Mouse (Mus musculus) lung, adult 2 months (tissue): ENCODE data around the gene Pced1a. TPM values are rescaled to one million over a fixed set of nuclear protein-coding genes. Genes with fewer than 3 reads are reported as not detected.

Source experiments
- DNase-seq: peaks from one replicate; pipeline ENCODE4 v3.0.0; 2022
- H3K4me1 ChIP-seq: fragments of 200-500 bp; 2 replicates; pipeline ENCODE4 v1.6.1; 2011; ENCODE audit warnings: low read length; ENCODE audit not compliant: control insufficient read depth, insufficient read depth
- H3K4me3 ChIP-seq: fragments of 200-500 bp; replicated peaks from 2 replicates; pipeline ENCODE3; 2011; ENCODE audit warnings: low read depth, mild to moderate bottlenecking, control low read depth, low read length; ENCODE audit errors: extremely low read depth
- CTCF ChIP-seq: fragments of 200-500 bp; IDR thresholded peaks from 2 replicates; pipeline ENCODE4 v1.5.1; 2011; ENCODE audit warnings: mild to moderate bottlenecking, low read length, control low read depth; ENCODE audit not compliant: insufficient read depth
- POLR2A ChIP-seq: fragments of 200-500 bp; IDR thresholded peaks from 2 replicates; pipeline ENCODE4 v1.6.1; 2011; ENCODE audit warnings: low read depth, mild to moderate bottlenecking, control low read depth, low read length, borderline replicate concordance; ENCODE audit errors: extremely low read depth
- WGBS: fragments of 180-500 bp; shearing (Covaris S2); methylation state at CpG from one replicate; pipeline ENCODE4 v1.1.7; 2018; 5-methylcytosine and 5-hydroxymethylcytosine counted together
- polyA plus RNA-seq: library from polyadenylated mRNA; depleted of rRNA; stranded (reverse); fragments of >200 nt; gene quantifications from 2 replicates; pipeline ENCODE4 v1.2.3, GENCODE M21; 2012

The Pced1a gene
- polyA plus RNA-seq, 1 experiment: 31.7 TPM

DNA sequence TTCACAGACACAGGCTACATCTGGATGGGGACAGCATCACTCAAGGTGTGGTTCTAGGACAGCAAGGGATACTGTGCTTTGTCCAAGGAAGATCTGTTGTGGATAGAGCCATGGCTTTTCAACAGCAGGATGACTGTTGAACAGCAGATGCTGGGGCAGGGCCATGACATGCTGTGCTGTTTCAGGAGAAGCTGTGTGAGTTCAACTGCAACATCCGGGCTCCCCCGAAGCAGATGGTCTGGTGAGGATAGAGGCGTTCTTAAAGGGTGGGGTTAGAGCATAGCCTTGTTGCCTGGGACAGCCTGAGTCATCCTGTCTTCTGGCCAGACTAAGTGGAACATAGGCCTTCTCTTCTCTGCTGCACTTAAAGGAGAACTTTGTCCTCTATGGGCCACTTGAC, 14.4 kb upstream of the Pced1a start:
- DNase-seq: no peak
- no peak for TF ChIP-seq CTCF
- TF ChIP-seq POLR2A: no peak
- 92% methylated on average over 3 of the region's 3 CpGs for WGBS
- Histone ChIP-seq H3K4me1 (no peaks in the 10 kb centered on the region), H3K4me3 (no peak overlapping the region)

DNA sequence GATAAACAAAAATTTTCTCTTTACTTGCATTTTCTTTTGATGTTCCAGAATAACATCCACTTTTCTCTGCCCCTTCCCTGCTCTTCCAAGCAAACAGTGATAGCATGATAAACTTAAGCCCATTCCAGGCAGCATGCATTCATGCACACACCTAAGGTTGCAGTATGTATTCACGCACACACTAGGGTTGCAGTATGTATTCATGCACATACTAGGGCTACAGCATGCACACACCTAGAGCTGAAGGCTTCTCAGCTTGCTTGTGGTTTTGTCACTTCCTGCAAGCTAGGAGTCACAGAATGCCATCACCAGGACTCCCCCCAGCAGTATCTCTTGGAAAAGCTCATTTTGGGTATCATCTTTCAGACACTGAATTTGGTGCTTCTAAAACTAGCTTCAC, 12.3 kb upstream of the Pced1a start:
- DNase-seq: no peak
- Histone ChIP-seq H3K4me1 (no peaks in the 10 kb centered on the region), H3K4me3 (no peak overlapping the region)
- 98% methylated on average over 1 of the region's 1 CpGs for WGBS
- no peak for TF ChIP-seq POLR2A
- TF ChIP-seq CTCF: no peak

DNA sequence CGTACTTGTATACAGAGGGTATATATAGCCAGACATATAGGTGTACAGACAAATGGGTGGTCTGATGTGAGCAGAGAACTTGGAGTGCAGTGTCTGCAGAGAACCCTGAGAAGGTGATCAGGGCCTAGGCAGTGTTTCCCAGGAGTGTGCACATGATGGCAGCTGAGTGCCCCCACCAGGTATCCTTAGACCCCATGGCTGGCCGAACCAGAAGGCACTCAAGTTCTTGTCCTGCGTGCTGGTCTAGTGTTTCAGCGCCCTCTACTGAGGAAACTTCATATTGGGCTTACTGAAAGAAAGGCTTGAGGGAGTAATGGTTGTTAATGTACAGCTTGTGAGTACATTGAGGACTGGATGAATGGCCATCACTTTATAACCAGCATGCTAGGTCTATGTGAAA, 8.7 kb upstream of the Pced1a start:
- DNase-seq: no peak
- WGBS: 21% methylated on average over 4 of the region's 4 CpGs
- no peak overlapping the region for H3K4me3 ChIP-seq
- H3K4me1 ChIP-seq: peaks cover 6% of the 10 kb centered on the region
- no peak for TF ChIP-seq POLR2A
- TF ChIP-seq CTCF: peak; percentile 47

DNA sequence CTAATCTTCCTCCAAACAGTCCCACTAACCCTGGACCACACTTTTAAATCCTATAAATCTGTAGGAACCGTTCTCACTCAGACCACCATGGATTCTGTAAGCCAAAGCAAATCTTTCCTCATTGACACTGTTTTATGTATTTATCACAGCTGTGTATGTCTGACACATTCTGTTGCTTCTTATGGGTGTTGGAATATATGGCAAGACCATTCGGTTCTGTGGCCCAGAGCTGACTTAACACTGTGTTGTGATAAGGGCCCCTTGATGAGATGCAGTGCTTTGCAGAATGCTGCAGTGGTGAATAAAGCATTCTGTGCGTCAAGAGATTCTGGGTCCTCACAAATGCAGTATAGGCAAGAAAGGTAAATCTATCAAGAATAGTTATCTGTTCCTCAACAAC, 7.7 kb upstream of the Pced1a start:
- 92% methylated on average over 3 of the region's 3 CpGs for WGBS
- no peak for DNase-seq

DNA sequence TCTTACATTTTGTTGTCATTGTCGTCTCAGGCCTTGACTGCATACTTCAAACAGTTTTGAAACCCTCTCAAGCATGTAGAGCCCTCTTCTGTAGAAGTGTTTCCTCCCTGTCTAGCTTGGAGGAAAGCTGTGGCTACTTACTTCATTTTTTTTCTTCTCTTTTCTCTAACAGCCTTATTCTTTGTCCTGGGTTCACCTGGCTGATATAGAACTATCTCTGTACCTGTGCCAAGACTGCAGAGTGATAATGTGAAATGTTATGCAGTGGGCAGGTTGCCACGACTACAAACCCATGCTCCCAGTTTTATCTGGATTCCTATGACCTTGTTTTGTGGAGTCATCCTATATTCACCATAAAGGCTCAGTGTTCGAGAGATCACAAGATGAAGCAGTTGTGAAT, 6.0 kb upstream of the Pced1a start:
- no peak for TF ChIP-seq POLR2A
- TF ChIP-seq CTCF: no peak
- H3K4me3 ChIP-seq: no peak overlapping the region

More for the DNA sequence above, 7.7 kb upstream of the Pced1a start:
- TF ChIP-seq CTCF (no peak), POLR2A (no peak)
- Histone ChIP-seq H3K4me3 (no peak overlapping the region), H3K4me1 (peaks cover 6% of the 10 kb centered on the region)

DNA sequence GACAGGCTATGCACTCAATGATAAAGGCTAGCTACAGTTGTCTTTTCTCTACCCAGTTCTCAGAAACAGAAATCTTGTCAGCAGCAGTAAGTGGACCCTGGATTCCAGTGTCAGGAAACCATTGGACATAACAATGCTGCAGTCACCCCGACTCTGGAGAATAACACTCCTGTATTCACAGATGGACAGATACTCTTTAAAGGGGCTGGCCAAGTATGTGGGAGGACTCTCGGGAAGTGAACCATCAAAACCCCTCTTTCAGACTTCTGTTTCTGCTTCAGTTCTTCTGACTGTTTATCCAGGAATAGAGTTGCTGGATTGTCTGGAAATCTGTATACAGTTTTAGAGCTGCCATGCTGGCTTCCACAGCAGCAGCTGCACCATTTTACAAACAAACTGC, 5.3 kb upstream of the Pced1a start:
- peaks cover 11% of the 10 kb centered on the region for H3K4me1 ChIP-seq
- H3K4me3 ChIP-seq: no peak overlapping the region
- TF ChIP-seq CTCF (no peak), POLR2A (no peak)
- WGBS: 52% methylated on average over 2 of the region's 2 CpGs
- DNase-seq: no peak

More for the DNA sequence above, 6.0 kb upstream of the Pced1a start:
- no peak for DNase-seq
- peaks cover 6% of the 10 kb centered on the region for H3K4me1 ChIP-seq
- WGBS: 58% methylated on average over 3 of the region's 3 CpGs

DNA sequence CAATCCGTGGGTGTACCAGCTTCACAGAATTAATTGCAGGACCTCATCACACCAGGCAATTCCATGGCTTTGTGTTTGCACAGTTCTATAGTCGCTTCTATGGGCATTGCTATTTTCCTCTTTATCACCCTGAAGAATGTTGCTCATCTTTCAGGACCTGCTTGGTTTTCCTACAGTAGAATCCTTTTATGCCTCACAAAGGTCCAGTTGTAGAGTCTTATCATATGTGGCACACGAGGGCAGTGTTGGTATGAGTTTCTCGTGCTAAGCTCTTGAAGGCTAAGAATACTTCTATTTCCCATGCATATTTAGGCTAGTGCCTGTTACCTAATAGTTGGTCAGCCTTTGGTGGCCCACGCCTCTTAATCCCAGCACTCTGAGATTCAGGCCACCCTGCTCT, 611 bp upstream of the Pced1a start:
- Histone ChIP-seq H3K4me3 (peak overlapping the region; percentile 68), H3K4me1 (peaks cover 9% of the 10 kb centered on the region)
- no peak for DNase-seq
- no peak for TF ChIP-seq CTCF
- TF ChIP-seq POLR2A: no peak
- WGBS: 22% methylated on average over 5 of the region's 5 CpGs

DNA sequence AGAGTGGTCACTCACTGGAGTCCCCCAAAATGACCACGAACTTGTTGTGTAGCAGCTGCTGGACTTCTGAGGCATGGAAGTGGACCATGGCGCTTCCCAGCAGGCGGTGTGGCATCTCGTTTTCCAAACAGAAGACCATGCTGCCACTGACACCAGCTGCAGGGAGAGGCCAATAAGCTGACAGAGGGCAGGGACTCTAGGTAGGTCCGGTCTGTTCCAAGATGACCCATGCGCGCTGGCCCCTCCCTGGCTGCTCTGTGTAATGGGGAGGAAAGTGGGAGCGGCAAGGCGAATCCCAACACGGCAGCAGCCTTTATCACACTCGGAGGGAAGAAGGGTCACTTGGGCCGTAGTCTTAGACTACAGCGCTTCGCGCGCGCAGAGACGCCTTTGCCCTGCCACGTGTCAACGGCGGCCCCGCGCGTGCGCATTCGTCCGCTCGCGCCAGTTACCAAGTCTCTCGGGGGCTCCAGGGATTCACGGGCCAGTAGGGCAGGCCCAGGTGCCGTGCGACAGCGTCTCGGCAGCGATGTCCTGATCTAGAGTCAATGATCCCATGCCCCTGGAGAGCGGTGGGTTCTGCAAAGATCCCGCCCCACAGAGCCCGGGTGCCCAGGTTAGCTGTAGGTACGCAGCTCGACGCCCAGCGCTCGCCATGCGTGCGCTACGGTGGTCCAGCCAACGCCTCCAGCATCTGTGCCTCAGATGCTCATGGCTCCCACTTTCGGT, 940 bp downstream of the Pced1a start:
- H3K4me1 ChIP-seq: peaks cover 9% of the 10 kb centered on the region
- TF ChIP-seq POLR2A: no peak; the same call in 1 of the 2 replicates
- TF ChIP-seq CTCF: no peak
- no peak for DNase-seq
- H3K4me3 ChIP-seq: peak overlapping the region; percentile 68
- 14% methylated on average over 49 of the region's 49 CpGs for WGBS

DNA sequence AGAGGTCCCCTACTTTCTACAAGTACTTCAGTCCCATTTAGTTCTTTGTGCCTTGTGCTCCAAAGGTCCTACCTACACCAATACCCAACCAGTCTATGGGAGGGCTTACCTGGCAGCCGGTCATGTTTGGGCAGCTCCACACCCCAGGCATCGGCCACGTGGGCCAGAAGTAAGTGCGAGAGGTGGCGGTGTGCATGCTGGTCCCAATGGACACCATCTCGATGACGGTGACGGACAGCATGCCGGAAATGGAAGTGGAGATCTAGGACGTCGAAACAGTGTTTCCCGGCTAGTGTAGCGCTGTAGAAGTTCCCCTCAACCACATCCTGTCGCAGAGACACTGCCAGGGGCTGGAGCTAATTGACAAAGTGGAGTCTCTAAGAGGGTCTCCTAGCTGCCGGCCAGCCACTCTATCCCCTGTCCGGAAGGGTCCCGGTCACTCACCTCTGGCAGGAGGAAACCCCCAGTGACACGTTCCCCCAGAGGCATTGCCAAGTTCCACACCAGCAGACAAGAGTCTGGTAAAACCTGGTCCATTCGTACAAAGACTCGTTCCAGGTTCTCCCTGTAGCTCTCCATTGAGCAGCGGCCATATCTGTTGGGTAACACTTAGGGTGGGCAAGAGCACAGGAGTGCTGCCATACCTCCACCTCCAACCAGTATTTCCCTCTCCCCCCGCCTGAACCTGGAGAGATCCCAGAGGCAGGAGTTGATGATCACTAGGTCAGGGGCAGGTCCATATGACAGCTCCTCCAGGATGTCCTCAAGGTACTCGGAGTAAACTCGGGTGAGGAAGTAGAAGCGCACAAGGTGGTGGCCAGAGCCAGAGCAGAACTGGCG, 2.5 kb downstream of the Pced1a start:
- H3K4me3 ChIP-seq: no peak overlapping the region
- no peak for DNase-seq
- WGBS: 93% methylated on average over 26 of the region's 26 CpGs
- TF ChIP-seq POLR2A (no peak), CTCF (no peak)
- H3K4me1 ChIP-seq: peaks cover 9% of the 10 kb centered on the region

DNA sequence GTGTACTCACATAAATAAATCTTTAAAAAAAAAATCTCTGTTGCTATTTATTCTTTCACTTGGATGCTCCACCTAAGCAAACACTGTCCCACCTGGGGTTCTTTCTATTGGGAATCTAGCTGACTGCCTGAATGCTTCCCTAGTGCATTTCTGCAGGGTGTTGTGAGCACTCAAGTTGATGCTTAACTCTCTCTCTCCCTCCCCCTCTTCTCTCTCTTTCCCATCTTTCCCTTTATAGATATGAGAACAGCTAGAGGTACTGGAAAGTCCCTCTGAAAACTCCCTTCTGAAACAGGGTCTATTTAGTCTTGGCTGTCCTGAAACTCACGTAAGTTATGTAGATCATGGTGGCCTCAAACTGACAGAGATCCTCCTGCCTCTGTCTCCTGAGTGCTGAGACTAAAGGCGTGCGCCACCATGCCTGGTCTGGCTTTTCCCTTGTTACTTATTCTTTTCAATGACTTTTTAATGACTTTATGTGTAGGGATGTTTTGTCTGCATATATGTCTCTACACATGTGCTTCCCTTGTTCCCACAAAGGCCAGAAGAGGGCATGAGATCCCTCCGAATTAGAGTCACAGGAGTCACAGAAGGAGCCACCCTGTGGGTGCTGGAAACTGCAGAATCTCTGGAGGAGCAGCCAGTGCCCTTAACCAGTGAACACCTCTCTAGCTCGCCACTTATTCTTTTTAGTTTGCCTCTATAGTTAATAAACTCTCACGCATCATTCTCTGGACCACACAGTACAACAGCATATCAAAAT, 10.2 kb downstream of the Pced1a start:
- 73% methylated on average over 6 of the region's 6 CpGs for WGBS
- DNase-seq: no peak
- no peaks in the 10 kb centered on the region for H3K4me1 ChIP-seq
- no peak overlapping the region for H3K4me3 ChIP-seq
- TF ChIP-seq POLR2A: no peak
- TF ChIP-seq CTCF: no peak
